Mouse (Mus musculus): Measurements from ENCODE around the gene Crk. TPM values are rescaled to one million over a fixed set of nuclear protein-coding genes. Genes with fewer than 3 reads are reported as not detected.
"Not testable (repeated sequence)": the region's sequence is repeated elsewhere in the genome, so short reads cannot be mapped to it uniquely, and the experiment has no call there.

Gene Crk
- polyA plus RNA-seq, 1 experiment from 2014 or later = 142 TPM

DNA sequence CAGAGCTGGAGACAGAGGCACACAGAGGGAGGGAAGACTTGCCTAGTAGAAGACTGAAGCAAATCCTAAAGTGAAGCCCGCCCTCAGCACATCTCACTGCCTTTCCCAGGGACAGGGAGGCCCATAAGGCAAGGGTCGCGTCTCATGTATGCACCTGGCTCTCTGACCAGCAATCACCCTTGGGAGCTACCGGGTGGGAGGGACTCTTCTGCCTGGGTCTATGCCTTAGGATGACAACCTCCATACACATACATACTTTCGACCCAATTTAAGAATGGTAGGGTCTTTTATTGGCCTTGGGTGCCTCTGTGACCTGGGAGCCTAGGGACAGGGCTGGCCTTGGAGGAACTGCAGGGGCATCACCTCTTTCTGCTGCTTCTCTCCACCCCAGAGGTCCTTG is 5.6 kb upstream of the Crk start:
- Histone ChIP-seq H3K36me3 (peaks cover 13% of the 10 kb centered on the region; the same call in 1 of the 2 replicates), H3K27me3 (no peaks in the 10 kb centered on the region; the same call in 1 of the 2 replicates), H3K4me3 (no peak overlapping the region), H3K9me3 (no peaks in the 10 kb centered on the region), H3K27ac (replicated peaks) (no peak overlapping the region), H3K9ac (replicated peaks) (no peak overlapping the region), H3K4me2 (replicated peaks) (no peak overlapping the region), H3K4me1 (no peaks in the 10 kb centered on the region)
- 88% methylated on average over 5 of the region's 5 CpGs for WGBS
- no peak for ATAC-seq (ENCODE audit: low FRiP score, low read depth)

GRCm38 (mm10) chr11:75674875-75675274 is 4.2 kb upstream of the Crk start:
- 0 out of 2 replicates have a peak, but pooled peaks cover 6% of the 10 kb centered on the region for H3K36me3 ChIP-seq
- peaks cover 3% of the 10 kb centered on the region for H3K4me1 ChIP-seq
- H3K9me3 ChIP-seq = no peaks in the 10 kb centered on the region
- no peak overlapping the region for H3K27ac ChIP-seq (replicated peaks)
- ATAC-seq (ENCODE audit: low FRiP score, low read depth) = no peak
- no peak overlapping the region for H3K4me3 ChIP-seq
- WGBS = 92% methylated on average over 3 of the region's 3 CpGs
- H3K9ac ChIP-seq (replicated peaks) = no peak overlapping the region
- no peak overlapping the region for H3K4me2 ChIP-seq (replicated peaks)
- H3K27me3 ChIP-seq = no peaks in the 10 kb centered on the region; the same call in 1 of the 2 replicates

GRCm38 (mm10) chr11:75677881-75678746 is 945 bp upstream of the Crk start:
- Histone ChIP-seq H3K27me3 (no peaks in the 10 kb centered on the region; the same call in 1 of the 2 replicates), H3K36me3 (peaks cover 8% of the 10 kb centered on the region), H3K9me3 (no peaks in the 10 kb centered on the region), H3K4me3 (peak overlapping the region; percentile 99), H3K9ac (replicated peaks) (peak overlapping the region; percentile 25; the same call in 1 of the 2 replicates), H3K4me1 (peaks cover 16% of the 10 kb centered on the region), H3K4me2 (replicated peaks) (peak overlapping the region; percentile 89), H3K27ac (replicated peaks) (peak overlapping the region; percentile 43; the same call in 1 of the 2 replicates)
- 88% methylated on average over 3 of the region's 3 CpGs for whole genome bisulfite sequencing
- no peak for ATAC-seq (ENCODE audit: low FRiP score, low read depth)

DNA sequence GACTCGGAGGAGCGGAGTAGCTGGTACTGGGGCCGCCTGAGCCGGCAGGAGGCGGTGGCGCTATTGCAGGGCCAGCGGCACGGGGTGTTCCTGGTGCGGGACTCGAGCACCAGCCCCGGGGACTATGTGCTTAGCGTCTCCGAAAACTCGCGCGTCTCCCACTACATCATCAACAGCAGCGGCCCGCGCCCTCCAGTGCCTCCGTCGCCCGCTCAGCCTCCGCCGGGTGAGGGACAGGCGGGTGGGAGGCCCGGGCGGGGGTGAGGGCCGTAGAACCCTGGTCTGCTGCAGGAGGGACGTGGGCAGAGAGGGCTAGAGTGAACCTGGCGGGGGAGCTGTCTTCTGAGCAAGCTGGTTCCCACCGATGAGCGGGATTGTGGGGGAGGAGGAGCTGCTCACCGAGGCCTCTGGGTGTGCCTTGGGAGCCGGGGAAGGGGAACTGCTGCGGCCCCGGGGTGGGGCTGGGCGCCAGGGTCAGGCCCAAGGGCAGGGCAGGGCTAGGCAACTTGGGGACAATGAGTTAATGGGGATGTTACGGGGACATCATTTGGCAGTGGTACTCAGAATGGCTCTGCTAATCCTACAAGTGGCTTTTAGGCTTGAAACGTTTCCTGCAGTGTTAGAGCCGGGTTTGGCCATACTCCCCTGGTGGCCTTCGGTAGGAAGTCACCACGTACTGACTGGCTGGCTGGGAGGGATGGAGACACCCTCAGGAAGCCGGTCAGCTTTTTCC is 546 bp downstream of the Crk start:
- Histone ChIP-seq H3K9ac (replicated peaks) (peak overlapping the region; percentile 94), H3K27me3 (no peaks in the 10 kb centered on the region; the same call in 1 of the 2 replicates), H3K4me2 (replicated peaks) (peak overlapping the region; percentile 89), H3K27ac (replicated peaks) (peak overlapping the region; percentile 89), H3K4me1 (peaks cover 16% of the 10 kb centered on the region), H3K9me3 (no peaks in the 10 kb centered on the region), H3K4me3 (peak overlapping the region; percentile 99), H3K36me3 (peaks cover 13% of the 10 kb centered on the region)
- 1% methylated on average over 43 of the region's 43 CpGs for WGBS
- ATAC-seq (ENCODE audit: low FRiP score, low read depth) = peak; percentile 87

GRCm38 (mm10) chr11:75684462-75684861 is 5.4 kb downstream of the Crk start:
- no peak overlapping the region for H3K4me3 ChIP-seq
- WGBS = 97% methylated on average over 5 of the region's 5 CpGs
- H3K36me3 ChIP-seq = peaks cover 18% of the 10 kb centered on the region
- H3K4me1 ChIP-seq = peaks cover 14% of the 10 kb centered on the region
- ATAC-seq (ENCODE audit: low FRiP score, low read depth) = no peak
- H3K4me2 ChIP-seq (replicated peaks) = no peak overlapping the region
- no peaks in the 10 kb centered on the region for H3K9me3 ChIP-seq
- no peak overlapping the region for H3K27ac ChIP-seq (replicated peaks)
- H3K27me3 ChIP-seq = no peaks in the 10 kb centered on the region
- H3K9ac ChIP-seq (replicated peaks) = no peak overlapping the region

GRCm38 (mm10) chr11:75684956-75685355 is 5.9 kb downstream of the Crk start:
- no peak for ATAC-seq (ENCODE audit: low FRiP score, low read depth)
- H3K9ac ChIP-seq (replicated peaks) = no peak overlapping the region
- WGBS = 84% methylated on average over 2 of the region's 2 CpGs
- no peaks in the 10 kb centered on the region for H3K9me3 ChIP-seq
- H3K36me3 ChIP-seq = peaks cover 20% of the 10 kb centered on the region
- no peak overlapping the region for H3K4me3 ChIP-seq
- no peaks in the 10 kb centered on the region for H3K27me3 ChIP-seq
- H3K4me1 ChIP-seq = peaks cover 12% of the 10 kb centered on the region
- H3K27ac ChIP-seq (replicated peaks) = no peak overlapping the region
- no peak overlapping the region for H3K4me2 ChIP-seq (replicated peaks)

- Histone ChIP-seq H3K9me3 (no peaks in the 10 kb centered on the region), H3K4me2 (replicated peaks) (no peak overlapping the region), H3K4me1 (no peaks in the 10 kb centered on the region), H3K9ac (replicated peaks) (no peak overlapping the region), H3K27ac (replicated peaks) (no peak overlapping the region), H3K27me3 (no peaks in the 10 kb centered on the region), H3K4me3 (no peak overlapping the region), H3K36me3 (peaks cover 28% of the 10 kb centered on the region)
- no peak for ATAC-seq (ENCODE audit: low FRiP score, low read depth)
- WGBS = 80% methylated on average over 2 of the region's 2 CpGs
These were observed 8.4 kb downstream of the Crk start for GRCm38 (mm10) chr11:75687343-75687993.

DNA sequence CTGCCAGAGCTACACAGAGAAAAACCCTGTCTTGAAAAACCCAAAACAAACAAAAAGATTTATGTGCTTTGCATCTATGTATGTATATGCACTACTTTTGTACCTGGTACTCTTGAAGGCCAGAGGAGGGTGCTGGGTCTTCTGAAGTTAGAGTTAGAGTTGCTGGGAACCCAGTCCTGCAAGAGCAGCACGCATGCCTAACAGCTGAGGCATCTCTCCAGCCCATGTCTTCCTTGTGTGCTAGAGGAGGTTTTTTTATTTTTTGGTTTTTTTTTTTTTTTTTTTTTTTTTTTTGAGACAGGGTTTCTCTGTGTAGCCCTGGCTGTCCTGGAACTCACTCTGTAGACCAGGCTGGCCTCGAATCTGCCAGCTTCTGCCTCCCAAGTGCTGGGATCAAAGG is 9.1 kb downstream of the Crk start:
- no peaks in the 10 kb centered on the region for H3K27me3 ChIP-seq
- H3K27ac ChIP-seq (replicated peaks) = no peak overlapping the region
- H3K36me3 ChIP-seq = peaks cover 28% of the 10 kb centered on the region
- no peak overlapping the region for H3K4me2 ChIP-seq (replicated peaks)
- 89% methylated on average over 2 of the region's 2 CpGs for WGBS
- H3K9ac ChIP-seq (replicated peaks) = no peak overlapping the region
- no peaks in the 10 kb centered on the region for H3K9me3 ChIP-seq
- H3K4me1 ChIP-seq = no peaks in the 10 kb centered on the region
- no peak for ATAC-seq (ENCODE audit: low FRiP score, low read depth)
- H3K4me3 ChIP-seq = no peak overlapping the region

DNA sequence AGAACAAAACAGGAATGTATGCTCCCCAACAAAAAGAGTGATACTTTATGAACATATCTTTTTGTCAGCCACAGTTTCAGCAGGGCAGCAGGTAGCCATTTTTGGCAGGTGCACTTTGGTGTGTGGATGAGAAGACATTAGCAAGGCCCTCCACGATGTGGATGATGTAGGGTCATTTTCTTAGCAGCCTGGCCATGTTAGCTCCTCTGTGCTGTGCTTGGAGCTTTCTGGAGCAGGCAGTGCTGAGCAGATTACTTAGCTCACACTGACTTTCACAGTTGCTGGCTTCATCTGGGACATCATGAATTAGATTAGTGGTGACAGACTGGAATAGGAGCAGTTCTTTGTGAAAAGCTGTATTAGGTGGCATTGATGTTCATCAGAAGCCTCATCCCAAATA is 10.9 kb downstream of the Crk start:
- WGBS = 84% methylated on average over 1 of the region's 1 CpGs
- no peaks in the 10 kb centered on the region for H3K4me1 ChIP-seq

DNA sequence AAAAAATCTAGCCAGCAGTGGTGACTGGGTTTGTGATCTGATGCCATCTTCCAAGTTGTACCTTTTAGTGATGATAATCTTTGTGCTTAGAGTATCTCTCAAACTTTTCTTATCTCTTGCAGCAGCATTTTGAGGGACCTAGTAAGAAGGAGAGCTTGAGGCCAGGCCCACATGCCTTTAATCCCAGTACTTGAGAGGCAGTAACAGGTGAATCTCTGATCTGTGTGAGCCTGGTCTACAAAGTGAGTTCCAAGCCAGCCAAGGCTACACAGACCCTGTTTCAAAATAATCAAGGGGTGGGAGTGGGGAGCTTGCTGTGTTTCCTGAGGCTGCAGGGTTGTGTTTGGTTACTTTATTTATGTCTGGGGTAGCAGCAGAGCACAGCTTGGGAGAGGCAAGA is 12.0 kb downstream of the Crk start:
- no peak overlapping the region for H3K27ac ChIP-seq (replicated peaks)
- ATAC-seq (ENCODE audit: low FRiP score, low read depth) = no peak
- peaks cover 43% of the 10 kb centered on the region for H3K36me3 ChIP-seq

More for the DNA sequence above, 10.9 kb downstream of the Crk start:
- H3K27me3 ChIP-seq = no peaks in the 10 kb centered on the region
- H3K9ac ChIP-seq (replicated peaks) = no peak overlapping the region
- H3K4me2 ChIP-seq (replicated peaks) = no peak overlapping the region
- H3K9me3 ChIP-seq = no peaks in the 10 kb centered on the region
- peaks cover 40% of the 10 kb centered on the region for H3K36me3 ChIP-seq
- H3K4me3 ChIP-seq = no peak overlapping the region
- ATAC-seq (ENCODE audit: low FRiP score, low read depth) = no peak
- H3K27ac ChIP-seq (replicated peaks) = no peak overlapping the region

DNA sequence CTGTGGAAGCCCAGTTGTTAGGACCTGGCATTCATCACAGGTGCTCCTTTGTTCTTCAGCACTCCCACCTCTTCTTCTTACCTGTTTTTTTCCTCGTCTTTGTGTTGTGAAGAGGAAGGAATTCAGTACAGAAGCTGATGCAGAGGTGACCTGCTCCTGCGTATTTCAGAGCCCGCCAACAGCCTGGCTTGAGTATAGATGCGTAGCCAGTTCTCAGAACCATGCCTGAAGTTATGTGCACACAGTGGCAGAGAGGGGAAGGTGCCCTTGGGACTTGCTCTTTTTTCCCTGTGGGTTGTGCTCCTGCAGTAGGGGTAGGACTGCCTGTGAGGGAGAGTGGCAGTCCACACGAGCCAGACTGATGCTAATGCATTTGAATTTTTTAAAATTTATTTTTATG is 14.5 kb downstream of the Crk start:
- no peaks in the 10 kb centered on the region for H3K9me3 ChIP-seq
- no peak overlapping the region for H3K27ac ChIP-seq (replicated peaks)
- H3K4me3 ChIP-seq = no peak overlapping the region
- no peak overlapping the region for H3K9ac ChIP-seq (replicated peaks)
- ATAC-seq (ENCODE audit: low FRiP score, low read depth) = no peak
- no peak overlapping the region for H3K4me2 ChIP-seq (replicated peaks)
- WGBS = 91% methylated on average over 5 of the region's 5 CpGs
- peaks cover 61% of the 10 kb centered on the region for H3K36me3 ChIP-seq
- H3K4me1 ChIP-seq = no peaks in the 10 kb centered on the region
- H3K27me3 ChIP-seq = no peaks in the 10 kb centered on the region

More for the DNA sequence above, 12.0 kb downstream of the Crk start:
- Histone ChIP-seq H3K9me3 (no peaks in the 10 kb centered on the region), H3K27me3 (no peaks in the 10 kb centered on the region), H3K9ac (replicated peaks) (no peak overlapping the region), H3K4me1 (no peaks in the 10 kb centered on the region), H3K4me2 (replicated peaks) (no peak overlapping the region), H3K4me3 (no peak overlapping the region)

- not testable (repeated sequence) for H3K4me1 ChIP-seq; H3K4me3 ChIP-seq; H3K27me3 ChIP-seq; ATAC-seq (ENCODE audit: low FRiP score, low read depth); H3K9me3 ChIP-seq; H3K4me2 ChIP-seq (replicated peaks); H3K27ac ChIP-seq (replicated peaks); H3K9ac ChIP-seq (replicated peaks)
- H3K36me3 ChIP-seq = peaks cover 75% of the 10 kb centered on the region
- WGBS = 97% methylated on average over 3 of the region's 3 CpGs
These were observed 18.4 kb downstream of the Crk start for GRCm38 (mm10) chr11:75697464-75697863.
